Mouse (Mus musculus) sigmoid colon, adult 10 weeks (tissue): ENCODE data around the gene Olfr1111. TPM values are rescaled to one million over a fixed set of nuclear protein-coding genes. Genes with fewer than 3 reads are reported as not detected.

Source experiments
- polyA plus RNA-seq: library from polyadenylated mRNA; stranded (reverse); fragments of 350-450 nt; fragmentation: Illumina TruSeq; extraction: RNeasy Lipid Tissue Mini Kit (QIAGEN cat#74804); gene quantifications from one replicate; pipeline ENCODE4 v1.2.3, GENCODE M21; 2014; ENCODE audit warnings: low read depth, low replicate concordance

Olfr1111 gene
- not detected for polyA plus RNA-seq

GRCm38 (mm10) chr2:87152524-87152923 is at the start of gene Olfr1111:
TSS of gene Olfr1111 (minus strand) at chr2:87152624.

DNA sequence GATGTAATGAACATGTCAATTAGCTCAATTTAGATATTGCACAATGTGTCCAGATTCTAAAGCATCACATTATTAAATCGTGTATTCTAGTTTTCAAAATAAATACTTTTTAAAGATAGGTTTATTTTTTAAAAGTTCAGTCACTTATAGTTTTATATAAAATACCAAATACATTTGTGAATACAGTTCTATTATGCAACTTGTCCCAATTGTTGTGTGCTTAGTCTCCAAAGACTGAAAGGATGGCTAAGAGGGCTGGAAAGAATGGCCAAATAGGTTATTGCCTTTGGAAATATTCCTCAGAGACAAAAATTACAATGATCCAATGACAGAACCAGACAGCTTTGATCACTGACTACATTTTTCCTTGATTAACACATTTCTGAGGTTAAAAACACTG is 35.1 kb upstream of the Olfr1111 start, which contains the start of gene Olfr1112:
Olfr1112 (plus strand) TSS at position 301 of the 400 bp plus-strand sequence.

DNA sequence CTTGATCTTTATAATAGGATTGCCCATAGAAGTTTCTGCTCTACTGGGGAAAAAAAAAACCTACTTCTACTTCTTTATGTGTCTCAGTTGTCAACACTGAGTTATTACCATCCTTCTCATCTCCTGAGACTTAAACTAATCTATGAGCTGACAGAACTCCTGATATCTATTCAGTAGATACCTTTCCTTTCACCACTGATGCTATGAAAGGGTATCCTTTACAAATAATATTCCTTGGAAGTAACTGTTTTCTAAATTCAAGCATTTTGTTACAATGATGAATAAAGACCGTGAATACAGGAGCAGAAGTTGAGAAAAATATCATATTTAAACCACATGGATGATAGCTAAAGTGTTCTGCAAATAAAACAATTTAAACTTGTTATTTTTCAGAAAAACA is 12.2 kb downstream of the Olfr1111 start, which contains the start of gene Olfr1110:
Olfr1110 (minus strand) TSS at position 101 of the 400 bp plus-strand sequence.

GRCm38 (mm10) chr2:87114467-87114866 is 38.0 kb downstream of the Olfr1111 start, which contains the start of gene Olfr259:
TSS of gene Olfr259 (minus strand) at chr2:87114567.

Other genes with a start within 250 kb of the Olfr1111 start
- gene Olfr1098, start 228.1 kb downstream of the Olfr1111 start, polyA plus RNA-seq: not detected
- gene Olfr1099, start 191.9 kb downstream of the Olfr1111 start, polyA plus RNA-seq: not detected
- not detected for gene Olfr1100, start 172.7 kb downstream of the Olfr1111 start, polyA plus RNA-seq
- not detected for gene Olfr1101, start 161.4 kb downstream of the Olfr1111 start, polyA plus RNA-seq
- gene Olfr1102, start 154.2 kb downstream of the Olfr1111 start, polyA plus RNA-seq: not detected
- gene Olfr1104, start 125.5 kb downstream of the Olfr1111 start, polyA plus RNA-seq: not detected
- gene Olfr1105, start 116.1 kb downstream of the Olfr1111 start, polyA plus RNA-seq: not detected
- gene Olfr1106, start 100.4 kb downstream of the Olfr1111 start, polyA plus RNA-seq: not detected
- not detected for gene Olfr1107, start 76.8 kb downstream of the Olfr1111 start, polyA plus RNA-seq
- not detected for gene Olfr1109, start 56.6 kb downstream of the Olfr1111 start, polyA plus RNA-seq
- not detected for gene Olfr259, start 38.1 kb downstream of the Olfr1111 start, polyA plus RNA-seq
- not detected for gene Olfr1110, start 12.3 kb downstream of the Olfr1111 start, polyA plus RNA-seq
- gene Olfr1112, start 35.2 kb upstream of the Olfr1111 start, polyA plus RNA-seq: not detected
- gene Olfr1113, start 56.3 kb upstream of the Olfr1111 start, polyA plus RNA-seq: not detected
- not detected for gene Olfr1115, start 95.4 kb upstream of the Olfr1111 start, polyA plus RNA-seq
- gene Olfr1116, start 114.9 kb upstream of the Olfr1111 start, polyA plus RNA-seq: not detected
- not detected for gene Olfr1118, start 155.0 kb upstream of the Olfr1111 start, polyA plus RNA-seq
- gene Olfr1120, start 202.2 kb upstream of the Olfr1111 start, polyA plus RNA-seq: not detected
- not detected for gene Olfr1121, start 217.3 kb upstream of the Olfr1111 start, polyA plus RNA-seq
- gene Olfr1122, start 233.2 kb upstream of the Olfr1111 start, polyA plus RNA-seq: not detected